Mouse (Mus musculus): ENCODE measurements around the gene Gps1. TPM values are rescaled to one million over a fixed set of nuclear protein-coding genes. Genes with fewer than 3 reads are reported as not detected.

Gene Gps1
- total and polyA plus RNA-seq, 2 experiments from 2014 or later = 233 to 252 TPM

DNA sequence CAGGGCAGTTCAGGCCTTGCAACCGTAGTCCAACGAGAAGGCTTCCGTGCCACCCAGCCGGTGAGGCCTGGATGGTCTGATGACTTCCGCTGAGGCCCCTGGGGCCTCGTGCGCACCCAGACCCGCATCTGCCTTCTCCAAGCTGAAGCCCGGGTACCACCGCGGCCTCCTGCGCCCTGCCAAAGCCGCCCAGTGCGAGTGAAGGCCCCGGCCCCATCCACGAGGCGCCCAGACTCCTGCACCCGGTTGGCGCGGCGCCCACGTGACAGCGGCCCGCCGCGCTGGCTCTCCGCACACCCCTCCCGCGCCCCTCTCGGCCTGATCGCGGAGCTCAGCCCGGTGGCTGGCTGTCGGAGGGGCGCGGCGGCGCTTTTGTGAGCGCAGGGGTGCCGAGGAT is 39.5 kb downstream of the Gps1 start:
- no peaks in the 10 kb centered on the region for H3K27me3 ChIP-seq (ENCODE audit: insufficient read depth, low read length)
- peak overlapping the region; percentile 93 for H3K4me2 ChIP-seq (ENCODE audit: low read depth, low read length, poor library complexity, severe bottlenecking)
- DNase-seq (ENCODE audit: low spot score) (peak; percentile 72), ATAC-seq (ENCODE audit: low FRiP score) (peak; percentile 20; the same call in 1 of the 2 replicates)
- H3K27ac ChIP-seq (ENCODE audit: low read depth, low read length) = peak overlapping the region; percentile 96
- WGBS = under 1% methylated on average over 38 of the region's 40 CpGs
- no peak for TF ChIP-seq CTCF (IDR thresholded peaks at IDR 0.05)
- no peaks in the 10 kb centered on the region for H3K9me3 ChIP-seq (ENCODE audit: low read length)
- H3K4me1 ChIP-seq (ENCODE audit: insufficient read depth, low read length) = peaks cover 24% of the 10 kb centered on the region
- H3K9ac ChIP-seq (replicated peaks; ENCODE audit: low read length, poor library complexity, severe bottlenecking) = peak overlapping the region; percentile 95
- H3K36me3 ChIP-seq (ENCODE audit: insufficient read depth, low read length) = peaks cover 35% of the 10 kb centered on the region
- H3K4me3 ChIP-seq (ENCODE audit: low read depth, low read length) = peak overlapping the region; percentile 93

DNA sequence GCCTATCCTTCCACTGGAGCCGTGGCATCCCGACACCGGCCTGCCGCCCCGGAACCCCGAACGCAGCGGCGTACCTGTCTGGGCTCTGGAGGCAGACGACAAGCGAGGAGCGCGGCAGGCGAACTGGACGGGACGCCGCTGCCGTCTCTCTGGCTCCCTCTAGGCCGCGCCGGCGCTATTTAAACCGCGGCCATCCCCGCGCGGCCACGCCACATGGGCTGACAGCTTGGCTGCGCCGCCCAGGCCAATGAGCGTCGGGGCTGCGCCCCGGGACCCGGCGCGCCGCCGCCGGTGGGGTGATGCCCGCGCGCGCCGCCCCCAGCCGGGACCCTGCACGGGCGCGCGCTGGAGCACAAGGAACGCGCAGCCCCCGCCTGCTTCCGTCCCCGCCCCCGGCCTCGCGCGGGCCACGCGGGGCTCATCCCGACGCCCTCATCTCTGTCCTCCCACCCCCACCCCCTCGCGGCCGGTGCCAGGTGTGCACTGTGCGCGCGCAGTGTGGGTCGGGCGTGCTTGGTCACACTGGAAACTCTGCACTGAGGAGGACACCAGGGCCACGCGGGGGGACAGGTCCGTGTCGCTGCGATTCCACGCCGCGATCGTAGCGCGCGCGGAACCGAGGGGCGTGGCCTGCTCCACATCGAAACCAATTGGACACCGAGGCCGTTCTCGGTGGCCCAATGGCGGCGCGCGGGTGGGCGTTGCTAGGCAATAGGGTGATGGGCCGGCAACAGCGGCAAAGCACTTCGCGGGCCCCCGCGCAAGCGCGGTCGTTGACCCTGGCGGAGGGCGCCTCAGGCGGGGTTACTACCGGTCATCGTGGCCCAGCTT is 40.1 kb downstream of the Gps1 start, which contains the start of gene Fasn:
Gene Fasn (minus strand): TSS at position 592 of the 831 bp plus-strand sequence.
- peak within 1 kb of the TSS; percentile 95 for H3K9ac ChIP-seq (replicated peaks; ENCODE audit: low read length, poor library complexity, severe bottlenecking)
- peaks cover 29% of the 10 kb centered on the region for H3K36me3 ChIP-seq (ENCODE audit: insufficient read depth, low read length)
- H3K27me3 ChIP-seq (ENCODE audit: insufficient read depth, low read length) = no peaks in the 10 kb centered on the region
- peak within 1 kb of the TSS; percentile 93 for H3K4me2 ChIP-seq (ENCODE audit: low read depth, low read length, poor library complexity, severe bottlenecking)
- peaks cover 24% of the 10 kb centered on the region for H3K4me1 ChIP-seq (ENCODE audit: insufficient read depth, low read length)
- no peaks in the 10 kb centered on the region for H3K9me3 ChIP-seq (ENCODE audit: low read length)
- H3K27ac ChIP-seq (ENCODE audit: low read depth, low read length) = peak within 1 kb of the TSS; percentile 96
- 0% methylated on average over 92 of the region's 109 CpGs for WGBS
- peak within 1 kb of the TSS; percentile 93 for H3K4me3 ChIP-seq (ENCODE audit: low read depth, low read length)
- ATAC-seq (ENCODE audit: low FRiP score) (peak; percentile 91), DNase-seq (ENCODE audit: low spot score) (peak; percentile 99)
- peak; percentile 67 for TF ChIP-seq CTCF (IDR thresholded peaks at IDR 0.05)

DNA sequence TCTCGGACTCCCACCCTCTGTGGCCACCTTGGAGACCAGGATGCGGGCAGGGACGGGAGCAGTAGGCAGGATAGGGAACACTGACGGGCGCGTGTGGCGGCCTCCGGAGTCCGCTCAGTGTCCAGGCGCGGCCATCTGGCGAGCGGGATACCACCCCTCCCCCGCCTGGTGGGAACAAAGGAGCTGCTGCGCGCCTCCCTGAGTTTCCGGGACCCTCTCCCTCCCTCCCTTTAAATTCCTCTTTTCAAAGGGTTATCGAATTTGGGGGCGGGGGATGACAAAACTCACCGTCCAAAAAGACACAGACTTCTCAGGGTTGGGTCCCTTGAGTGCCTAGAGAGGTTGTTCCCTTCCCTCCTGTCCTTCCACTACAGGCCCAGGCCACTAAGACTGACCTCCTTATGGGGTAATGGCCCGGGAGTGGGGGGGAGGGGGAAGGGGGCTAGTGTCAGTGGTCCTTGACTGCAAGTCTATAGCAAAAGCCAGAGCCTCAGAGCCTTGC is 40.8 kb downstream of the Gps1 start:
- Histone ChIP-seq H3K27ac (ENCODE audit: low read depth, low read length) (peak overlapping the region; percentile 96), H3K36me3 (ENCODE audit: insufficient read depth, low read length) (peaks cover 22% of the 10 kb centered on the region), H3K9ac (replicated peaks; ENCODE audit: low read length, poor library complexity, severe bottlenecking) (peak overlapping the region; percentile 64), H3K4me3 (ENCODE audit: low read depth, low read length) (peak overlapping the region; percentile 93), H3K9me3 (ENCODE audit: low read length) (no peaks in the 10 kb centered on the region), H3K4me2 (ENCODE audit: low read depth, low read length, poor library complexity, severe bottlenecking) (peak overlapping the region; percentile 93), H3K4me1 (ENCODE audit: insufficient read depth, low read length) (peaks cover 24% of the 10 kb centered on the region), H3K27me3 (ENCODE audit: insufficient read depth, low read length) (no peaks in the 10 kb centered on the region)
- DNase-seq (ENCODE audit: low spot score) = peak; percentile 42
- ATAC-seq (ENCODE audit: low FRiP score) = peak; percentile 14; the same call in 1 of the 2 replicates
- no peak for TF ChIP-seq CTCF (IDR thresholded peaks at IDR 0.05)
- 0% methylated on average over 21 of the region's 21 CpGs for WGBS

DNA sequence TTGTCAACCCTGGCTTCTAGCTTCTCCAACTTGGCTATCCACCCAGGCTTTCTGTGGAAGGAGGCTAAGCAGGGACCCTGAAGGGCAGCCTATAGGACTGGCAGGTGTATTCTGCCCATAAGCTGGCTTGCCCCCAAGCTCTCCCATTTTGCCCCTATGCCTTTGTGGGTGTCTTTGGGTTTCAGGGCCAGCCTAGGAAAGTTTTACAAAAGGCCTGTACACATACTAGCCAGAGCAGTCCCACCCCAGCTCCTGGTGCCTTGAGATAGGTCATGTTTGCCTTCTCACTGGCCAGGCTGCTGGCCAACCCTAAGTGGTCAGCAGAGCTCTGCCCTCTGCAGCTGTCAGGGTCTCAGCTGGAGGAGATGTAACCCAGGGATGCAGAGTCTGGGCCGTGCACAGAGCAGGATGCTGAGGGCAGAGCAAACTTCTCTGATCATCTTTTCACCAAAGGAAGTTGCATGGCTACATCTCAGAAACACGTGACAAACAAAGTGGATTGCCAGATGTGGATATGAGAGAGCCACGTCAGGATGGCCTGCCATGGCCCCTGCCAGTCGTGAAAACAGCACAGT is 41.3 kb downstream of the Gps1 start:
- Histone ChIP-seq H3K9ac (replicated peaks; ENCODE audit: low read length, poor library complexity, severe bottlenecking) (peak overlapping the region; percentile 64), H3K4me2 (ENCODE audit: low read depth, low read length, poor library complexity, severe bottlenecking) (peak overlapping the region; percentile 93), H3K4me1 (ENCODE audit: insufficient read depth, low read length) (peaks cover 24% of the 10 kb centered on the region), H3K4me3 (ENCODE audit: low read depth, low read length) (peak overlapping the region; percentile 93), H3K27ac (ENCODE audit: low read depth, low read length) (peak overlapping the region; percentile 96), H3K27me3 (ENCODE audit: insufficient read depth, low read length) (no peaks in the 10 kb centered on the region), H3K36me3 (ENCODE audit: insufficient read depth, low read length) (peaks cover 17% of the 10 kb centered on the region), H3K9me3 (ENCODE audit: low read length) (no peaks in the 10 kb centered on the region)
- DNase-seq (ENCODE audit: low spot score) (peak; percentile 28), ATAC-seq (ENCODE audit: low FRiP score) (no peak)
- WGBS = 34% methylated on average over 4 of the region's 4 CpGs
- no peak for TF ChIP-seq CTCF (IDR thresholded peaks at IDR 0.05)

DNA sequence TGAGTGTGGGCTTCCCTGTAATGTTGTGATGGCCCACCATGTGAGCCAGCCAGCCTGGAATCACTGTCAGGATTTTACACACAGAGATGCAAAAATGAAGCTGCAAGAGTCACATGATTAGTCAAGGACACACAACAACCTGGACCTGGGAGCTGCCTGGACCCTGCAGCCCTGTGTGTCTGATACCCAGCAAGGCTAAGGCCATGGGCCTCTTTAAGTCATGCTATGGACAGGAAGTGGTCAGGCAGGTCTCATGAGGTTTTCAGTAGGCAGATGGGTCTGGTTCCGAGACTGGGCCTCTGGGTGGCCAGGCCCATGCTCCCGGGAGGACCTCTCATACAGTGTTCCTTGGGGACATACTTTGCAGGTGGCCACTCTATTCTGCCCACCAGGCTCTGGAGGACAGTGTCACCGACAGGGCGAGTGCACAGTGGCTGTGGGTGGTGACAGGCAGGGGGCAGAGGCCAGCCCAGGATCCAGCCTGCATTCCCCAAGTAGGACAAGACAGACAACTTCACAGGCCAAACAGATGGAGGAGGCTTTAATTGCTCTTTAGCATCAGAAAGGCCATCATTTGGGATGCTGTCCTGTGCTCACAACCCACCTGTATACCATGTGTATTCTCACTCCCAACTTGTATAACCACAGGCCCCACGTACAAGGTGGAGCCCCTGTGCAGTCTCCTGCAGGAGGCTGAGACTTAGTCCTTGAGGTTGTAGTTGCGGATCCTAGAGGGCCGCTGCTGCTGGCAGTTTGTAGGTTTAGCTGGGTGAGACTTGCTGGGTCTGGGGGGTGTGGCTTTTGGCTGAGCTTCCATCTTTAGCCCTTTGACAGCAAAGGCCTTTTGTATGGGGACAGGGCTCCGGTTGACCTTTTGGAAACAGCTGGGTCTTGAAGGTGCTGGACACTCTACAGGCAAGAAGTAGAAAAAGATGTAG is 42.2 kb downstream of the Gps1 start:
- Histone ChIP-seq H3K9me3 (ENCODE audit: low read length) (no peaks in the 10 kb centered on the region), H3K27ac (ENCODE audit: low read depth, low read length) (peak overlapping the region; percentile 96), H3K36me3 (ENCODE audit: insufficient read depth, low read length) (peaks cover 8% of the 10 kb centered on the region; the same call in 1 of the 2 replicates), H3K4me3 (ENCODE audit: low read depth, low read length) (no peak overlapping the region), H3K4me2 (ENCODE audit: low read depth, low read length, poor library complexity, severe bottlenecking) (no peak overlapping the region), H3K27me3 (ENCODE audit: insufficient read depth, low read length) (no peaks in the 10 kb centered on the region), H3K4me1 (ENCODE audit: insufficient read depth, low read length) (peaks cover 24% of the 10 kb centered on the region), H3K9ac (replicated peaks; ENCODE audit: low read length, poor library complexity, severe bottlenecking) (no peak overlapping the region)
- ATAC-seq (ENCODE audit: low FRiP score) = no peak
- 0 out of 2 replicates have a peak, but pooled peaks have one; percentile 1 for TF ChIP-seq CTCF (IDR thresholded peaks at IDR 0.05)
- WGBS = 83% methylated on average over 8 of the region's 8 CpGs
- DNase-seq (ENCODE audit: low spot score) = no peak
